Mouse (Mus musculus) activated CD4-positive, CD25-positive, alpha-beta regulatory T cell, adult 4 months (primary cell): Measurements from ENCODE around the gene Gm10663. TPM values are rescaled to one million over a fixed set of nuclear protein-coding genes. Genes with fewer than 3 reads are reported as not detected.

ENCODE experiments used
- ATAC-seq: one replicate; pipeline ENCODE4 v1.8.0; 2017
- polyA plus RNA-seq, 2 experiments: library from polyadenylated mRNA; unstranded; fragments of 100-300 nt; shearing (Covaris generic); gene quantifications; one replicate each; pipeline ENCODE4 v1.2.1; 2017

The Gm10663 gene
- polyA plus RNA-seq = not detected

- no peak for ATAC-seq
These were observed at the start of gene Gm10663 for GRCm38 (mm10) chr8:65074733-65075132. Gene Gm10663 (plus strand): TSS chr8:65075033.

- no peak for ATAC-seq
These were observed 45.7 kb upstream of the Gm10663 start for GRCm38 (mm10) chr8:65028959-65029686.

GRCm38 (mm10) chr8:65029776-65030175, 45.1 kb upstream of the Gm10663 start:
- no peak for ATAC-seq

- no peak for ATAC-seq
These were observed 43.9 kb upstream of the Gm10663 start for GRCm38 (mm10) chr8:65030735-65031485.

GRCm38 (mm10) chr8:65032107-65032506, 42.7 kb upstream of the Gm10663 start:
- ATAC-seq = no peak

- ATAC-seq = no peak
These were observed 41.8 kb upstream of the Gm10663 start for GRCm38 (mm10) chr8:65033056-65033455.

- ATAC-seq = no peak
These were observed 40.7 kb upstream of the Gm10663 start for GRCm38 (mm10) chr8:65034136-65034535.

GRCm38 (mm10) chr8:65037117-65037533, 37.7 kb upstream of the Gm10663 start, which contains the start of gene Apela:
Gene Apela (minus strand): TSS chr8:65037336.
- no peak for ATAC-seq

GRCm38 (mm10) chr8:65046565-65046964, 28.3 kb upstream of the Gm10663 start:
- no peak for ATAC-seq

GRCm38 (mm10) chr8:65047193-65047592, 27.6 kb upstream of the Gm10663 start:
- no peak for ATAC-seq

GRCm38 (mm10) chr8:65047801-65048200, 27.0 kb upstream of the Gm10663 start:
- no peak for ATAC-seq

- no peak for ATAC-seq
These were observed 21.3 kb upstream of the Gm10663 start for GRCm38 (mm10) chr8:65053554-65053953.

- ATAC-seq = no peak
These were observed 20.9 kb upstream of the Gm10663 start for GRCm38 (mm10) chr8:65053968-65054367.

GRCm38 (mm10) chr8:65056722-65057121, 18.1 kb upstream of the Gm10663 start:
- no peak for ATAC-seq

- no peak for ATAC-seq
These were observed 12.6 kb upstream of the Gm10663 start for GRCm38 (mm10) chr8:65062195-65062594.

GRCm38 (mm10) chr8:65064071-65064470, 10.8 kb upstream of the Gm10663 start:
- ATAC-seq = no peak

GRCm38 (mm10) chr8:65065622-65066021, 9.2 kb upstream of the Gm10663 start:
- no peak for ATAC-seq

- ATAC-seq = no peak
These were observed 7.8 kb upstream of the Gm10663 start for GRCm38 (mm10) chr8:65067031-65067430.

- no peak for ATAC-seq
These were observed 7.0 kb upstream of the Gm10663 start for GRCm38 (mm10) chr8:65067694-65068472.

GRCm38 (mm10) chr8:65068473-65068819, 6.4 kb upstream of the Gm10663 start:
- ATAC-seq = no peak

GRCm38 (mm10) chr8:65070996-65071395, 3.8 kb upstream of the Gm10663 start:
- no peak for ATAC-seq

- ATAC-seq = no peak
These were observed 5.9 kb downstream of the Gm10663 start for GRCm38 (mm10) chr8:65080731-65081130.

- no peak for ATAC-seq
These were observed 10.8 kb downstream of the Gm10663 start for GRCm38 (mm10) chr8:65085680-65086079.
